Mouse (Mus musculus): ENCODE results near the gene Rasal2. TPM values are rescaled to one million over a fixed set of nuclear protein-coding genes. Genes with fewer than 3 reads are reported as not detected.
A peak's percentile ranks its signal among the peaks of the same experiment; 100 is the strongest.

Gene Rasal2
- total RNA-seq, 1 experiment from 2014 or later, result 2.8 TPM

DNA sequence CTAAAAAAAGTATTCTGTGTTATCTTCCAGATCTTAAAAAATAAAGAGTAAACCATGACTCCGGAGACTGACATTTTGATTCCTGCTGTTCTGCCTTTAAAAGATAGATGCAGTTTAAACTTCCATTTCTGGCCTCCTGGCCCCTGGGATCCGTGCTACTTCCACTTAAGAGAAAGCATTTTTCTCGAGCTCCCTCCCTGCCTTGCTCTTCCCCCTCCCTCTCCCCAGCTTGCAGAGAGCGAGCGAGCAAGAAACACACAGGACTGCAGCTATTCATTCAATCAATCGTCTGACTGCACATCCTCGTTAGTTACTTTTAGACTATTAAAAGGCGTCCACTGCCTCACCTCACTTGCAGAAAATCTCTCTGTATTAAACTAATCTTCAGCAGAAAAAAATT, 181.4 kb downstream of the Rasal2 start:
- no peak for ATAC-seq (replicated peaks in 1 of 2; ENCODE audit: insufficient read depth in 1 of 2, low FRiP score in 2 of 2, low TSS enrichment in 1 of 2, low read depth in 1 of 2, poor library complexity in 2 of 2, severe bottlenecking in 2 of 2)

DNA sequence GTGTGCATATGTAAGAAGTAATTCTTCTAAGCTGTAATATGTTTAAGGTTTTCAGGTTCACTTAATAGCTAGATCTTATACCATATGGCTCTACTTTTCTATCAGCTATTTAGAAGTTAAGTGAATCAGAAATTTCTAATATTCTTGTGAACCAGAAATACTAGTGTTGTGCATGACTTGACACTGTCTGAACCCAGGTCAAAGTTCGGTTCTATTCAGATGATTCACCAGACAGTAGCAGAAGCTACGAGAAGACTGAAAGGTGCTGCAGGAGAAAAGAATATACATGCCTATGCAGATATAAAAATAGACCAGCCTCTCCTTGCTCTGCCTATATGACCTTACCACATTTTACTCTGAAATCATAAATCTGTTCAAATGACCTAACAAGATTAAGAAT, 182.0 kb downstream of the Rasal2 start:
- no peak for ATAC-seq (replicated peaks in 1 of 2; ENCODE audit: insufficient read depth in 1 of 2, low FRiP score in 2 of 2, low TSS enrichment in 1 of 2, low read depth in 1 of 2, poor library complexity in 2 of 2, severe bottlenecking in 2 of 2)

DNA sequence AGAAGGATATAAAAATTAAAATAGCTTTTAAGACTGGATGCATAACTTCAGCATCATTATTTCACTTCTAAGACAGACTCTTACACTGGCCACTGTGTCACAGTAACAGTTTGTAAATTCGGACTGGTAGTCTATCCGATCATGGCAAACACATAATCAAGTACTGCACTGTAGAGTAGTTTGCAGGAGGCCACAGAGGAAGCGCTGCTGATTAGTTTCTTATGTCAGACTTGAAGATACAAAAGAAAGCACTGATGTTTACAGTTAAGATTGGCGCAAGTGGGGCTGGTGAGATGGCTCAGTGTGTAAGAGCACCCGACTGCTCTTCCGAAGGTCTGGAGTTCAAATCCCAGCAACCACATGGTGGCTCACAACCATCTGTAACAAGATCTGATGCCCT, 187.4 kb downstream of the Rasal2 start:
- ATAC-seq (replicated peaks in 1 of 2; ENCODE audit: insufficient read depth in 1 of 2, low FRiP score in 2 of 2, low TSS enrichment in 1 of 2, low read depth in 1 of 2, poor library complexity in 2 of 2, severe bottlenecking in 2 of 2), result no peak

DNA sequence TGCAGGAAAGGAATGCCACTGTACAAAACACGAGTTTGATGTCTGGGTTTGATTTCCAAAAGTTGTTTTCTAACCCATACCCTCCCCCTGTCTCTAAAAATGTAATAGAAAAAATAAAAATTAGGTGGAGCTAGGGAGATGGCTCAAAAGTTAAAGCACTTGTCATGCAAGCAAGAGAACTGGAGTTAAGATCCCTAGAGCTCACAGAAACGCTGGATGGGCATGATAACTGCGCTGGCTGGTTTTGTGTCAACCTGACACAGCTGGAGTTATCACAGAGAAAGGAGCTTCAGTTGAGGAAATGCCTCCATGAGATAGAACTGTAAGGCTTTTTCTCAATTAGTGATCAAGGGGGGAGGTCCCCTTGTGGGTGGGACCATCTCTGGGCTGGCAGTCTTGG, 191.5 kb downstream of the Rasal2 start:
- no peak for ATAC-seq (replicated peaks in 1 of 2; ENCODE audit: insufficient read depth in 1 of 2, low FRiP score in 2 of 2, low TSS enrichment in 1 of 2, low read depth in 1 of 2, poor library complexity in 2 of 2, severe bottlenecking in 2 of 2)

DNA sequence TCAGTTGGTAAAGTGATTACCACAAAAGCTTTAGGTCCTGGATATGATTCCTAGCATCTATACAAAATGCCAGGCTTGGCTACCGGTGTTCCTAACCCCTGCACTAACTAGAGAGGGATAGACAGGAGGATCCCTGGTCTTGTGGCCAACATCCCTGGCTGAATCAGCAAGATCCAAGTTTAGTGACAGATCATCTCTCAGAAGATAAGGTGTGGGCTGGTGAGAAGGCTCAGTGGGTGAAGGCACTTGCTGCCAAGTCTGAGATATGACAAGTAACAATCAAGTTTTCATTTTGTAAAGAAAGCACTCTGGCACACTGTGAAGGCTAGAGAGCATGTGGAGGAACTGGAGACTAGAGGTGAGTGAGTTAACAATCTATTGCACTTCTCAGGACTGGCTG, 191.9 kb downstream of the Rasal2 start:
- no peak for ATAC-seq (replicated peaks in 1 of 2; ENCODE audit: insufficient read depth in 1 of 2, low FRiP score in 2 of 2, low TSS enrichment in 1 of 2, low read depth in 1 of 2, poor library complexity in 2 of 2, severe bottlenecking in 2 of 2)

DNA sequence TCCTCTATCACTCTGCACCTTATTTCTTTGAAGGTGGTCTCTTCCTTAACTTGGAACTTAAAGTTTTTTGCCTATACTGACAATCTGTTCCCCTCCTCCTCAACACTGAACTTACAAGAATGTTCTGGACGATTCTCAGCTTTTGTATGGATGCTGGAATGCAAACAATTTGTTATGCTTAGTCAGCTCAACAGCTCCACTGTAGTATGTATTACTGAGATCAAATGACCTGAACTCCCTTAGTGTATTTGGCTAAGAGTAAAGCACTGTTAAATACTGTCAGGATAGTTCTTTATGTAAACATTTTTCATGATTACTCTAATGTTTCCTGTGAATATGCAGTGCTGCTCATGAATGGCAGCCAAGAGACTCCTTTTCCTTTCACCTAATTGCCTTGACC, 203.6 kb downstream of the Rasal2 start:
- no peak for ATAC-seq (replicated peaks in 1 of 2; ENCODE audit: insufficient read depth in 1 of 2, low FRiP score in 2 of 2, low TSS enrichment in 1 of 2, low read depth in 1 of 2, poor library complexity in 2 of 2, severe bottlenecking in 2 of 2)

DNA sequence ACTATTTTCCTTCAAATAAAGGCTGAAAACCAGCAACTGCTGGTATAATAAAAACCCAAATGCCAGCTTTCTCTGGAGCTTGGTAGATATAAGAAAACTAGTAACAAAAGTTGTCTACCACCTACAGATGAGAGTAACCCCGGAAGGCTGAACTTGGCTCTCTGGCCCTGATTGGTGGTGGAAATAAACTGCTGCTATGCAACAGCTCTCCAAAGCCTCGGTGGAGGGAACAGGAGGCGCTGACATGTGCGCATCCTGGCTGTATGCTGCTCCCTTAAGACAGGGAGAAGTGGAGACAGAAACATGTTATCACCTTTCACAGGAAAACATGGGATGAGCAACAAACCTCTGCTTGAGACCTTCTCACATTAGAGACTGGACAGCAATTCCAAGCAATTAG, 206.7 kb downstream of the Rasal2 start:
- ATAC-seq (replicated peaks in 1 of 2; ENCODE audit: insufficient read depth in 1 of 2, low FRiP score in 2 of 2, low TSS enrichment in 1 of 2, low read depth in 1 of 2, poor library complexity in 2 of 2, severe bottlenecking in 2 of 2), result no peak

DNA sequence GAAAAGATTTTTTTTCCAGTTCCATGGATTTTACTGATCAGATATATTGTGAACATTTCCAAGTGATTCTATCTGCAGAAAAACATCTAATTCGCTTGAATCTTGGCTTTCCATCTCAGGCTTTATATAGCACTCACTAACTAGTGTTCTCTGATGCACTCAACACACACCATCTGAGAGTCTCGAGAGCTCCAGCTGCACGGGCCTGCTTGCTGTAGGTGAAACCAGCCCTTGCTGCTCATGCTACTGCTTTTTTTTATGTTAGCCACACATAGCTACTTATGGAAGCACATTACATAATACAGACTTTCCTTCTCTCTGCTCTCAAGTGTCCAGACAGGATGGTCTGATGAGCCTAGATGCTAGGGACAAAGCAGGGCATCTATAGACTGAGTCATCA, 229.4 kb downstream of the Rasal2 start:
- no peak for ATAC-seq (replicated peaks in 1 of 2; ENCODE audit: insufficient read depth in 1 of 2, low FRiP score in 2 of 2, low TSS enrichment in 1 of 2, low read depth in 1 of 2, poor library complexity in 2 of 2, severe bottlenecking in 2 of 2)

DNA sequence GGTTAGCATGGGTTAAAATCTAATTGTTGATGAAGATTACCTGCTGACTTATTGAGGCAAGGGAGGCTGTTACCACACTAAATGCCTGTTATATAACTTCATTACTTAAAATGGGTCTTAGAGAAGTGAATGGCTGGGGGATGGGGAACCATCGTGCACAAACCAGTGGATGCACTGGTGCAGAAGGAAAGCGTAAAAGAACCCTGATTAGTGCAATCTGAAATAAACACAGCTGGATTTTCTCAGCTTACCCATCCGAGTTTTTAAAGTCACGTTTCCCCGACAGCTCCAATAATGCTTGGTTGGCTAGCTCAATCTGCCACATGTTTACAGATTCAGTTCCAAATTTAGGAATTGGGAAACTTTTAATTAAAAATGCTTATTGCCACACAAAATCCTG, 230.0 kb downstream of the Rasal2 start:
- no peak for ATAC-seq (replicated peaks in 1 of 2; ENCODE audit: insufficient read depth in 1 of 2, low FRiP score in 2 of 2, low TSS enrichment in 1 of 2, low read depth in 1 of 2, poor library complexity in 2 of 2, severe bottlenecking in 2 of 2)

DNA sequence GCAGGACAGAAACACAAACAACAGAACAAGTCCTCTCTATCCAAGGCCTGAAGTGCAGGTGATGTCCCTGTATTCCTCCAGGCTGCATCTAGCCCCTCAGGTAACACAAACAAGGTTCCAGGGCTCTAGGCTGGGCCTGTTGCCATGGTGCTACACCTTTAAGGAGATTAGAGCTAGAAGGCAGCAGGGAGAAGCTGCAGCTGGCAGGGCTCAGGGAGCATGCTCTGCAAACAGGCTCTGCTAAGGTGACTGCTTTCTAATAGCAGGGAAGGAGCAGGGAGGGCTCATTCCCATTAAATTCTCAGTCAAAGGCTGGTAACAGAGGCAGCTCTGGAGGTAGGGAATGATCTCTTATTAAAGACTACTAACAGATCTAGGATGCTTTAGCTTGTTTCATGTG, 231.3 kb downstream of the Rasal2 start:
- ATAC-seq (replicated peaks in 1 of 2; ENCODE audit: insufficient read depth in 1 of 2, low FRiP score in 2 of 2, low TSS enrichment in 1 of 2, low read depth in 1 of 2, poor library complexity in 2 of 2, severe bottlenecking in 2 of 2), result peak in 1 of 2 experiments; percentile 32; a peak in 1 of 4 replicates

DNA sequence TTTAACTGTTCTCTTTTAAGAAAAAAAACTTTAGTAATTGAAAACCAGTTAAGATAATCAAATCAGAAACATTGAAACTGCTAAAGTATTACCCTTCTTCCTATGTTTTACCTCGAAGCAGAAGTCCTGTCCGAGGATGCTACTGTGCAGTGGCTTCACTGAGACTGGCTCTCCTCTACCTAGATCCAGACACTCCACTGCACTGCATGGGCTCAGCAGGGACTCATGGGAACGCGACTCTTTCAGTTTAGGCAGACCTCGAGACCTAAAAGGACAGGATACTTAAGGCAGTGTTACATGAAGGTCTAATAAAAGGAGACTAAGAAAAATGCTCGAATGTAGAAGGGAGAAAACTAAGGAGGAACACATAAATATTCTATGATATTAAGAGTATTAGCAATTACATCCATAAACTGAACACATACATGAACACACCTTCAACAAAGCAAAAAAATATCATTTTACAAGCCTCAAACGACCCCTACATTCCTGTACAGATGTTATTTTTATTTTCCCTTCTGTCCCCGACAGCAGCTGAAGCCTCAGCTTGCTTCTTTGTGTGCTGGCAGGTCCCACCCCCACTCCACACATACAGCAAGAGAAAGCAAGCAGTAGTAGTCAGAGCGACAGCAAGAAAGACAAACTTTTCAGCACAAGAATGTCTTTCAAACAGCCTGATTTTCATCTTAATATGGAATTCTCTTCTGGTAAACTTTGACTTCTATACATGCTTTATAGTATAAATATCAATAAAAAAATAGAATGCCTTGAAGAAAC, 233.2 kb downstream of the Rasal2 start:
- ATAC-seq (replicated peaks in 1 of 2; ENCODE audit: insufficient read depth in 1 of 2, low FRiP score in 2 of 2, low TSS enrichment in 1 of 2, low read depth in 1 of 2, poor library complexity in 2 of 2, severe bottlenecking in 2 of 2), result no peak

DNA sequence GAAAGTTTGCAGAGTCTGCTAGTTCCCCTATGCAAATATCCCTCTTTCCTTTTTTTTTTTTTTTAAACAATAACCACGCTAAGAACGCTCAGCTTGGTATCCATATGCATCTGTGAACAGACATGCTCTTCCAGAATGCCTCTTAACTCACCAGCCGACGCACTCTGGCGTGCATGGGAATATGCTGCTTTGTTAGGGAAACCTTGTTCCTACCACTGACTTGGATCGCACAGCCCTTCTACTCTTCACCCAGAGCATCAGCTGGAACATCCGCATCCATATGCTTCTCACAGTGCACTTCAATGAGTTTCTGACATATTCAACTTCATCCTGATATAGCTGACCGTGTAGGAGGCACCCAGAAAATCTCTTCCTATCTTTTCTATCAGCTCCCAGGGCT, 243.1 kb downstream of the Rasal2 start:
- no peak for ATAC-seq (replicated peaks in 1 of 2; ENCODE audit: insufficient read depth in 1 of 2, low FRiP score in 2 of 2, low TSS enrichment in 1 of 2, low read depth in 1 of 2, poor library complexity in 2 of 2, severe bottlenecking in 2 of 2)

DNA sequence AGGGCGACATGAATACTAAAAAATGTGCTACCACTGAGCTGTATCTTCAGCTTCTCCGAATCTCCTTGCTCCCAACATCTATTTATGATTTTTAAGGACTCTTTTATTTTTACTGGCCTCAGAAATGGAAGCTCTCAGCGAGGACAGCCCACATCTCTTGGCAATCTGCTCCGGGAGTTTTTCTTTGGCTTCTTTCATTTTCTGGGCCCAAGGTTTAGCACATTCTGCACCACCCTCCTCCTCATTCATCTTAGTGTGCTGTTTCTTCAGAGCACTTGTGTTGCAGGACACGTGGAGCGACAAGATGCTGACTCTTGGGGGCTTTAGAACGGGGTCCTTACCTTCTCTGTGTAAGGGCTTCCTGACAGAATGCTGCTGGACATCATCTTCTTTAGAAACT, 243.5 kb downstream of the Rasal2 start:
- no peak for ATAC-seq (replicated peaks in 1 of 2; ENCODE audit: insufficient read depth in 1 of 2, low FRiP score in 2 of 2, low TSS enrichment in 1 of 2, low read depth in 1 of 2, poor library complexity in 2 of 2, severe bottlenecking in 2 of 2)

DNA sequence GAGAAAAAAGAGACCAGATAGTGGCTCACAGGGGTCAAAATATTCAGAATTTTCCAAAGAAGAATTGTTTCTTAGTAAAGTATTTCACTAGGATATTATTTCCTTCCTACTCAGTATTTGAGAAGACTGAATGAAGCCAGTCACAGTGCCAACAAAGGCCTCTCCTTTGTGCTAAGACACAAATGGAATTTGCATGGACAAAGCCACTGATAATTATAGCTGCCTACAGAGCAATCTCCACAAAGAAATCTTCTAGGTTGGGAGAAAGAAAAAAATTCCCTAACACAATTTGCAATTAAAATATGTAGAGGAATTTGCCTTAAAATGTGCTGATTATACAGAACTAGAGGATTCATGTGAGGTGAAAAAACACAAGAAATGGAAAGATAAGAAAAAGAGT, 258.6 kb downstream of the Rasal2 start:
- no peak for ATAC-seq (replicated peaks in 1 of 2; ENCODE audit: insufficient read depth in 1 of 2, low FRiP score in 2 of 2, low TSS enrichment in 1 of 2, low read depth in 1 of 2, poor library complexity in 2 of 2, severe bottlenecking in 2 of 2)

DNA sequence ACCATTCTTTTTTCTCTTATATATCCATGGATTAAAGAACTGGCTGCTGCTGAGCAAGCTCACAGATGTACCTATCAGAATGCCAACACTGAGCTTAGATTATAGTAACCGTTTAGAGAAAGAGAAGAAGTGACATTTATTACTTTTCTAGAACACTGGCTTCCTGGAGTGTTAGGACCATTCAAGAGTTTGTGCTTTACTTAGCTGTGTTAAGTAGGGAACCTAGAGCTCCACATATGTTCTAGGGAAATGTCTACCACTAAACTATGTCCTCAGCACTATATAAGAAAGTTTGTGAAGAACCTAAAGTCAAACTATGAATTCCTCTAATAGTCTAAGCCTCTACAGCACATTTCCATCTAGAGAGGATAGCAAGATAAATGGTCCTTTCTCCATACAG, 262.3 kb downstream of the Rasal2 start:
- ATAC-seq (replicated peaks in 1 of 2; ENCODE audit: insufficient read depth in 1 of 2, low FRiP score in 2 of 2, low TSS enrichment in 1 of 2, low read depth in 1 of 2, poor library complexity in 2 of 2, severe bottlenecking in 2 of 2), result no peak

DNA sequence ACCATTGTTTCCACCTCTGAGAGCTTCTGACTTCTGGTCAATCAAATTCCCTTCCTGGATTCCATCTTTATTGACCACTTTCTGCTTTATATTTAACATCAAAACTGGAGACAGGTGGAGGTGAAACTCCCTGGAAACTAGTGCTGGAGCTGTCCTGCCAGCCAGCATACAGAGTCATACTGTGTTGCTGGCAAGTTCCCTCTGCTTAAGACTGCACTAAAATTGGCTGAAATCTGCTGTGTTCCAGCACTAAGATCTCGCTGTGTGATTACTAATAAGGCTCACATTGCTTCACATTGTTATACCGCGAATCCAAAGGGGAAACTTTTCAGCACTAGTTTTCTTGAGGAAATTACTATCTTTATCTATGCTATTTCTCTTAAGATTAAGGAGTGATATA, 267.8 kb downstream of the Rasal2 start:
- no peak for ATAC-seq (replicated peaks in 1 of 2; ENCODE audit: insufficient read depth in 1 of 2, low FRiP score in 2 of 2, low TSS enrichment in 1 of 2, low read depth in 1 of 2, poor library complexity in 2 of 2, severe bottlenecking in 2 of 2)

DNA sequence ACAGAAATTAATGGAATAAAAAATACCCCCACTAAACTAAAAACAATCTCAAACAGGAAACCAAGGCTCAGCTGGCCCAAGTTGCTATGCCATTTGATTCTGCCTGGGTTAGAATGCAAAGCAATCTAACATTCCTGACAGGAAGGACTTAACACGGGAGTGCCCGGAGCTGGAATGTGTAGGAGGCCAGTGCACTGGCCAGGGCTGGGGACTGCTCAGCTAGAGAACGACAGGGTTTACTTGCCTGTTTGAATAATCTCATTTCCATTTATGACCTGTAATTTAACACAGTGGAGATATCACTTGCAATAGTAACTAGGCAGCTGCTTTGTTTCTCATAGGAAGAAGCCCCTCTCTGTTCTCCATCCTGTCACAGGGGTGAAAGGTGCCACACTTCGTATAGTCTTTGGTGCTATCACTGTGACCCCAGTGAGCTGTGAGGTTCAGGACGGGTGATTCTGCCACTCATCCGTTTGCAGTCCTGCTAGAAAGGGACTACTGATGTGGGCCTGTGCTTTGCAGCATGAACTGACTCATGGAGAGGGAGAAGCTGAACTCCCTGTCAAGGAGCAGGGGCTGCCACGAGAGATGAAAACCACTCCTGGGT, 269.0 kb downstream of the Rasal2 start:
- ATAC-seq (replicated peaks in 1 of 2; ENCODE audit: insufficient read depth in 1 of 2, low FRiP score in 2 of 2, low TSS enrichment in 1 of 2, low read depth in 1 of 2, poor library complexity in 2 of 2, severe bottlenecking in 2 of 2), result no peak

DNA sequence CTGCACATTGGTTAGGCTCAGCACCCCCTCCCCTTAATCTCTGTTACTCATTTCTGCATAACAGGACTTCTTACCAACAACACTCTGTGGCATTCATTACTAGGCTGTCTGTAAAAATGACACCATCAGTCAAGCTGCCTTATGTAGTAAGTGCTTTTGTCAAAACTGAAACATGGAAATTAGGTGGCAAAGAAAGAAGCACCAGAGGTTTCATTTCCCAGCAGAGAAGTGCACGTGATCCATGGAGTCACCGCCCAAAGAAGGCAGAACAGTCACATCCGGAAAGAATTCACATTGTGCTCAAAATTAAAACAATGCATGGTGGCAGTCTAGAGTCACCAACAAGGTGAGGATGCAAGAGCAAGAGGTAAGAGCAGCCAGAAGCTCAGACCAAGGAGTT, 271.4 kb downstream of the Rasal2 start:
- no peak for ATAC-seq (replicated peaks in 1 of 2; ENCODE audit: insufficient read depth in 1 of 2, low FRiP score in 2 of 2, low TSS enrichment in 1 of 2, low read depth in 1 of 2, poor library complexity in 2 of 2, severe bottlenecking in 2 of 2)

DNA sequence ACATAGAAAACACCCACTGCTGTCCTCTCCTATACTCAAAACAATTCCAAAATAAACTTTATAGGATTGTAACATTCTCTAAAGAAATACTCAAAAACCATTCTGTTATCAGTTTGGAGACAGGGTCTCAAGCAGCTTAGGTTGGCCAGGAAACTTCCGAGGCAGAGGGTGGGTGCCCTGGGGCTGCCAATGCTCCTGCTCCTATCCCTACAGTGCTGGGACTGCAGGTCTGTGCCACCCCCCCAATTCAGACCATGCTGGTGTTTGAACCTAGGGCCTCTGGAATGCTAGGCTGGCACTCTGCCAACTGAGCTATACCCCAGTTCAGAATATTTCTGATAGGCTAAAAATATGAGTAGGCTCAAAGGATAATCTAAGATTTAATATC, 274.5 kb downstream of the Rasal2 start:
- ATAC-seq (replicated peaks in 1 of 2; ENCODE audit: insufficient read depth in 1 of 2, low FRiP score in 2 of 2, low TSS enrichment in 1 of 2, low read depth in 1 of 2, poor library complexity in 2 of 2, severe bottlenecking in 2 of 2), result no peak

Data from hematopoietic stem cell, adult 5-6 weeks (primary cell).